Mouse (Mus musculus) central nervous system, embryonic 14 days (tissue): ENCODE data around the gene Tnfsf12. TPM values are rescaled to one million over a fixed set of nuclear protein-coding genes. Genes with fewer than 3 reads are reported as not detected.

Source experiments
- polyA plus RNA-seq: library from polyadenylated mRNA; depleted of rRNA; stranded (reverse); fragments of >200 nt; gene quantifications from 2 replicates; pipeline ENCODE4 v1.2.3, GENCODE M21; 2012; rRNA removed

Tnfsf12 gene
- polyA plus RNA-seq: 4.1 and 8.2 TPM in 2 replicates

GRCm38 (mm10) chr11:69695361-69696181 is at the start of gene Tnfsf12, which contains the start of gene Tnfsfm13:
Tnfsf12 (minus strand) TSS chr11:69695849.
Tnfsfm13 (minus strand) TSS chr11:69696098.

GRCm38 (mm10) chr11:69685526-69686148 is 10.0 kb downstream of the Tnfsf12 start, which contains the start of gene Tnfsf13:
Tnfsf13 (minus strand) TSS chr11:69685784.

GRCm38 (mm10) chr11:69681314-69682208 is 14.1 kb downstream of the Tnfsf12 start, which contains the start of gene Senp3:
Senp3 (minus strand) TSS chr11:69682084.

GRCm38 (mm10) chr11:69672211-69672706 is 23.4 kb downstream of the Tnfsf12 start, which contains the start of gene Eif4a1:
Eif4a1 (minus strand) TSS chr11:69672423.

GRCm38 (mm10) chr11:69665961-69666664 is 29.5 kb downstream of the Tnfsf12 start, which contains the start of gene Cd68:
Cd68 (minus strand) TSS chr11:69666153.

GRCm38 (mm10) chr11:69662213-69662966 is 33.3 kb downstream of the Tnfsf12 start, which contains the start of gene Mpdu1:
Mpdu1 (minus strand) TSS chr11:69662642.

GRCm38 (mm10) chr11:69655264-69656064 is 40.2 kb downstream of the Tnfsf12 start, which contains the start of gene Sox15:
Sox15 (plus strand) TSS chr11:69655314.

Other genes starting within 250 kb of the Tnfsf12 start
- 4.1 and 5.0 TPM in 2 replicates for gene Dnah2, start 146.7 kb downstream of the Tnfsf12 start, polyA plus RNA-seq
- gene Efnb3, start 135.6 kb downstream of the Tnfsf12 start, polyA plus RNA-seq: 144 and 154 TPM in 2 replicates
- gene Wrap53, start 115.6 kb downstream of the Tnfsf12 start, polyA plus RNA-seq: 19.6 and 22.7 TPM in 2 replicates
- 118 TPM in 2 replicates for gene Trp53, start 115.5 kb downstream of the Tnfsf12 start, polyA plus RNA-seq
- gene Atp1b2, start 89.9 kb downstream of the Tnfsf12 start, polyA plus RNA-seq: 47.1 and 54.8 TPM in 2 replicates
- gene Shbg, start 77.9 kb downstream of the Tnfsf12 start, polyA plus RNA-seq: not detected in 2 replicates
- 18.7 and 19.4 TPM in 2 replicates for gene Sat2, start 73.8 kb downstream of the Tnfsf12 start, polyA plus RNA-seq
- 144 and 164 TPM in 2 replicates for gene Fxr2, start 62.9 kb downstream of the Tnfsf12 start, polyA plus RNA-seq
- gene Sox15, start 40.5 kb downstream of the Tnfsf12 start, polyA plus RNA-seq: 0.12 and 0.38 TPM in 2 replicates
- gene Mpdu1, start 33.2 kb downstream of the Tnfsf12 start, polyA plus RNA-seq: 132 and 137 TPM in 2 replicates
- gene Cd68, start 29.7 kb downstream of the Tnfsf12 start, polyA plus RNA-seq: 9.8 and 10.6 TPM in 2 replicates
- 922 and 1,086 TPM in 2 replicates for gene Eif4a1, start 23.4 kb downstream of the Tnfsf12 start, polyA plus RNA-seq
- 152 and 154 TPM in 2 replicates for gene Senp3, start 13.8 kb downstream of the Tnfsf12 start, polyA plus RNA-seq
- 0.74 and 1.5 TPM in 2 replicates for gene Tnfsf13, start 10.1 kb downstream of the Tnfsf12 start, polyA plus RNA-seq
- 1.3 and 2.6 TPM in 2 replicates for gene Tnfsfm13, start 249 bp upstream of the Tnfsf12 start, polyA plus RNA-seq
- gene Polr2a, start 62.8 kb upstream of the Tnfsf12 start, polyA plus RNA-seq: 59.4 and 63.8 TPM in 2 replicates
- gene Slc35g3, start 66.1 kb upstream of the Tnfsf12 start, polyA plus RNA-seq: 0.84 and 1.1 TPM in 2 replicates
- 9.7 and 10.8 TPM in 2 replicates for gene Zbtb4, start 70.1 kb upstream of the Tnfsf12 start, polyA plus RNA-seq
- 2.9 and 12.3 TPM in 2 replicates for gene Chrnb1, start 100.1 kb upstream of the Tnfsf12 start, polyA plus RNA-seq
- gene Fgf11, start 106.0 kb upstream of the Tnfsf12 start, polyA plus RNA-seq: 20.0 and 20.9 TPM in 2 replicates
- 0.17 and 0.46 TPM in 2 replicates for gene Tmem102, start 109.8 kb upstream of the Tnfsf12 start, polyA plus RNA-seq
- gene Gm39566, start 119.4 kb upstream of the Tnfsf12 start, polyA plus RNA-seq: not detected in 2 replicates
- not detected in 2 replicates for gene Spem2, start 122.6 kb upstream of the Tnfsf12 start, polyA plus RNA-seq
- gene Spem1, start 126.3 kb upstream of the Tnfsf12 start, polyA plus RNA-seq: 1.5 and 2.1 TPM in 2 replicates
- 125 and 136 TPM in 2 replicates for gene Nlgn2, start 141.9 kb upstream of the Tnfsf12 start, polyA plus RNA-seq
- 203 and 228 TPM in 2 replicates for gene Tmem256, start 142.7 kb upstream of the Tnfsf12 start, polyA plus RNA-seq
- 98.8 and 111 TPM in 2 replicates for gene Plscr3, start 150.5 kb upstream of the Tnfsf12 start, polyA plus RNA-seq
- 0.05 and 0.81 TPM in 2 replicates for gene Tnk1, start 162.9 kb upstream of the Tnfsf12 start, polyA plus RNA-seq
- not detected in 2 replicates for gene Tmem95, start 182.2 kb upstream of the Tnfsf12 start, polyA plus RNA-seq
- gene Kctd11, start 185.6 kb upstream of the Tnfsf12 start, polyA plus RNA-seq: 1.7 and 2.3 TPM in 2 replicates
- 0.90 and 1.4 TPM in 2 replicates for gene Acap1, start 199.7 kb upstream of the Tnfsf12 start, polyA plus RNA-seq
- gene 2810408A11Rik, start 205.1 kb upstream of the Tnfsf12 start, polyA plus RNA-seq: 11.9 and 13.9 TPM in 2 replicates
- gene Neurl4, start 205.2 kb upstream of the Tnfsf12 start, polyA plus RNA-seq: 113 and 134 TPM in 2 replicates
- gene Gps2, start 218.0 kb upstream of the Tnfsf12 start, polyA plus RNA-seq: 100 and 101 TPM in 2 replicates
- gene Eif5a, start 226.1 kb upstream of the Tnfsf12 start, polyA plus RNA-seq: 830 and 831 TPM in 2 replicates
- 43.9 and 49.9 TPM in 2 replicates for gene Ybx2, start 239.9 kb upstream of the Tnfsf12 start, polyA plus RNA-seq